Mouse (Mus musculus): ENCODE measurements at regions not wholly inside any gene's neighbourhood (a gene's known extent, or its start where the extent isn't known, plus 50 kb on each side); places are given as distances from the start of the nearest gene placed in this dataset.

GRCm38 (mm10) chr12:11631790-11632189 lies 175.9 kb downstream of the Rad51ap2 start:
- Histone ChIP-seq H3K4me2 (ENCODE audit: low read depth, low read length) (no peak overlapping the region), H3K4me3 (ENCODE audit: low read depth, low read length) (no peak overlapping the region), H3K9me3 (ENCODE audit: control insufficient read depth, low read length) (no peaks in the 10 kb centered on the region), H3K27me3 (replicated peaks; ENCODE audit: control insufficient read depth, insufficient read depth, low read length) (no peaks in the 10 kb centered on the region), H3K4me1 (ENCODE audit: control insufficient read depth, insufficient read depth, low read length) (no peaks in the 10 kb centered on the region), H3K27ac (replicated peaks; ENCODE audit: low read depth, low read length) (no peak overlapping the region), H3K36me3 (ENCODE audit: control insufficient read depth, insufficient read depth, low read length) (no peaks in the 10 kb centered on the region), H3K9ac (ENCODE audit: low read depth, low read length) (no peak overlapping the region)
- 73% methylated on average over 1 of the region's 1 CpGs for WGBS
- ATAC-seq (ENCODE audit: low read depth) (no peak), DNase-seq (ENCODE audit: low spot score) (no peak)

GRCm38 (mm10) chr12:11673281-11673680 lies 217.4 kb downstream of the Rad51ap2 start:
- no peaks in the 10 kb centered on the region for H3K9me3 ChIP-seq (ENCODE audit: control insufficient read depth, low read length)
- WGBS: 71% methylated on average over 3 of the region's 3 CpGs

GRCm38 (mm10) chr12:11694797-11695196 lies 238.9 kb downstream of the Rad51ap2 start:
- ATAC-seq (ENCODE audit: low read depth) (no peak), DNase-seq (ENCODE audit: low spot score) (no peak)
- Histone ChIP-seq H3K27me3 (replicated peaks; ENCODE audit: control insufficient read depth, insufficient read depth, low read length) (no peaks in the 10 kb centered on the region), H3K4me3 (ENCODE audit: low read depth, low read length) (no peak overlapping the region), H3K4me2 (ENCODE audit: low read depth, low read length) (no peak overlapping the region), H3K27ac (replicated peaks; ENCODE audit: low read depth, low read length) (no peak overlapping the region), H3K9ac (ENCODE audit: low read depth, low read length) (no peak overlapping the region), H3K4me1 (ENCODE audit: control insufficient read depth, insufficient read depth, low read length) (no peaks in the 10 kb centered on the region), H3K9me3 (ENCODE audit: control insufficient read depth, low read length) (peaks cover 6% of the 10 kb centered on the region; the same call in 1 of the 2 replicates), H3K36me3 (ENCODE audit: control insufficient read depth, insufficient read depth, low read length) (no peaks in the 10 kb centered on the region)
- 80% methylated on average over 3 of the region's 3 CpGs for WGBS

More at GRCm38 (mm10) chr12:11673281-11673680, 217.4 kb downstream of the Rad51ap2 start:
- Histone ChIP-seq H3K36me3 (ENCODE audit: control insufficient read depth, insufficient read depth, low read length) (no peaks in the 10 kb centered on the region), H3K4me3 (ENCODE audit: low read depth, low read length) (no peak overlapping the region), H3K4me2 (ENCODE audit: low read depth, low read length) (no peak overlapping the region), H3K4me1 (ENCODE audit: control insufficient read depth, insufficient read depth, low read length) (no peaks in the 10 kb centered on the region), H3K27ac (replicated peaks; ENCODE audit: low read depth, low read length) (no peak overlapping the region), H3K9ac (ENCODE audit: low read depth, low read length) (no peak overlapping the region), H3K27me3 (replicated peaks; ENCODE audit: control insufficient read depth, insufficient read depth, low read length) (no peaks in the 10 kb centered on the region)
- DNase-seq (ENCODE audit: low spot score) (no peak), ATAC-seq (ENCODE audit: low read depth) (no peak)

DNA sequence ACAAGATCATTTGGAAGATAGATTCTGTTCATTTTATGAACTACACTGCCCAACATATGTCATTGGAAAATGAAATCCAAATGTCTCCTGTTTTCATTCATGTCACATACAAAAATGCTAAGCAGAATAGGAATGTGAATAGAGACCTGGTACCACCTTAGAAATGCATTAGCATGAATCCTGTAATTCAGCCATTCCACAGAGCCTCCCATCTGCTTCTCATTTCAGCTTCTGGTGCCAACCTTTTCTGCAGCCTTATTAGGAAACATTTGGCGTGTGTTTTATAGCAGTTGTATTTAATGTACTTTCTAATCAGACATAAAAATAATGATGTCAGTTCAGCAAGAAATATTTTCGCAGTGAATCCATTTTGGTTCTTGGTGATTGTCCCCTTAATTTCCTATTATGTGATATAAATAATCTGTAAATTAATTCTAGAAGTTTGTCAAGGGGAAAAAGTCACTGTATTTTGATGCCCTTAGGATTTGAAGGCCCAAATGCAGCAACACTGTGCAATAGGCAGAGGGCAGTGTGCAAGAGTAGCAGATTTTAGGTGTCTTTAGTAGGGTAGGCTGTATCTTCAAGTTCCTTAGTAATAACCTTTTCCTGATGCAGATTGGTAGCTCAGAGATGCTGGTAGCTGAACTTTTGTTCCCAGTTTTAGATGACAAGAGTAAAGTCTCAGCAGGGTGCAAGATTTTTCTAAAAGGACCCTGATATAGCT lies 253.2 kb downstream of the Rad51ap2 start:
- Histone ChIP-seq H3K9ac (ENCODE audit: low read depth, low read length) (no peak overlapping the region), H3K27ac (replicated peaks; ENCODE audit: low read depth, low read length) (no peak overlapping the region), H3K9me3 (ENCODE audit: control insufficient read depth, low read length) (no peaks in the 10 kb centered on the region), H3K4me2 (ENCODE audit: low read depth, low read length) (no peak overlapping the region), H3K27me3 (replicated peaks; ENCODE audit: control insufficient read depth, insufficient read depth, low read length) (no peaks in the 10 kb centered on the region), H3K4me3 (ENCODE audit: low read depth, low read length) (no peak overlapping the region), H3K36me3 (ENCODE audit: control insufficient read depth, insufficient read depth, low read length) (no peaks in the 10 kb centered on the region), H3K4me1 (ENCODE audit: control insufficient read depth, insufficient read depth, low read length) (no peaks in the 10 kb centered on the region)
- ATAC-seq (ENCODE audit: low read depth) (no peak), DNase-seq (ENCODE audit: low spot score) (peak; percentile 43)
- WGBS: 55% methylated on average over 2 of the region's 2 CpGs

DNA sequence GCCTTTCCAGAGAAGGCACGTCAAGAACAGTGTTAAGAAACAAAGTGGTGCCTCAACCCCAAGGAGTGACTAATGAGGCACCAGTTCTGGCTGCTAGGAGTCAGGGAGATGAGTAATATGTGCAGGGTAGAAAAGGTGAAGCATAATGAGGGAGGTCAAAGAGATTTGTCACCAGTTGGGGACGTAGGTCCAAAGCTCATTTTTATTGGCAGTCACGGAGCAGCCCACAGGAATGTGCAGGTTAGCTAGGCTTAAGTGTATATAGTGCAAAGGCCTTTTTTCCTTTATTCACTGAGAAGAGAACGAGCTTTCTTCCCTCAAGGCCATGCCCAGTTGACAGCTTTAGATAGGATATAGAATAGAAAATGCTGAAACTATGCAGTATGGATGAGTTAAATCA lies 261.8 kb downstream of the Rad51ap2 start:
- ATAC-seq (ENCODE audit: low read depth) (no peak), DNase-seq (ENCODE audit: low spot score) (no peak)
- Histone ChIP-seq H3K27me3 (replicated peaks; ENCODE audit: control insufficient read depth, insufficient read depth, low read length) (no peaks in the 10 kb centered on the region), H3K9me3 (ENCODE audit: control insufficient read depth, low read length) (no peaks in the 10 kb centered on the region), H3K36me3 (ENCODE audit: control insufficient read depth, insufficient read depth, low read length) (no peaks in the 10 kb centered on the region), H3K4me3 (ENCODE audit: low read depth, low read length) (no peak overlapping the region), H3K4me1 (ENCODE audit: control insufficient read depth, insufficient read depth, low read length) (no peaks in the 10 kb centered on the region), H3K4me2 (ENCODE audit: low read depth, low read length) (no peak overlapping the region), H3K9ac (ENCODE audit: low read depth, low read length) (no peak overlapping the region), H3K27ac (replicated peaks; ENCODE audit: low read depth, low read length) (no peak overlapping the region)
- 73% methylated on average over 4 of the region's 4 CpGs for WGBS

DNA sequence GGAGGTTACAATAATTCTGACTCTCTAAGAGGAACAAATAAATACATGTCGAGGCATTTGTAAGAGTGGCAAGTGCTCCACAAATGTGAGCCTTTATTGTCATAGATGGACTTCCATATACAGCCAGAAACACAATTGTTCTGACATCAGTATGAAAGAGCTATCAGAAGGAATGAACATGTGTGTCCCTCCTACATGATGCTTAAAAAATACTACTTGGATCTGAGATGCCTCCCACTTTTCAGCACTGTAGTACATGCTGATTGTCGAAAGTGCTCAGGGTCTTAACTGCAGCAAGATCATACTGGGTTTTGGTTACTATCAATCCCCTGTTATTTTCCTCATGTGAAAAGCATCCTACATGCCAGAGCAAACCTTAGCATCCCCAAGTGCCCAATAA lies 295.6 kb downstream of the Rad51ap2 start:
- ATAC-seq (ENCODE audit: low read depth) (no peak), DNase-seq (ENCODE audit: low spot score) (no peak)
- no peak overlapping the region for H3K4me3 ChIP-seq (ENCODE audit: low read depth, low read length)
- H3K27me3 ChIP-seq (replicated peaks; ENCODE audit: control insufficient read depth, insufficient read depth, low read length): no peaks in the 10 kb centered on the region
- H3K4me2 ChIP-seq (ENCODE audit: low read depth, low read length): no peak overlapping the region
- H3K36me3 ChIP-seq (ENCODE audit: control insufficient read depth, insufficient read depth, low read length): no peaks in the 10 kb centered on the region
- 82% methylated on average over 2 of the region's 2 CpGs for WGBS
- H3K9ac ChIP-seq (ENCODE audit: low read depth, low read length): no peak overlapping the region
- H3K4me1 ChIP-seq (ENCODE audit: control insufficient read depth, insufficient read depth, low read length): no peaks in the 10 kb centered on the region
- H3K9me3 ChIP-seq (ENCODE audit: control insufficient read depth, low read length): no peaks in the 10 kb centered on the region
- H3K27ac ChIP-seq (replicated peaks; ENCODE audit: low read depth, low read length): no peak overlapping the region

DNA sequence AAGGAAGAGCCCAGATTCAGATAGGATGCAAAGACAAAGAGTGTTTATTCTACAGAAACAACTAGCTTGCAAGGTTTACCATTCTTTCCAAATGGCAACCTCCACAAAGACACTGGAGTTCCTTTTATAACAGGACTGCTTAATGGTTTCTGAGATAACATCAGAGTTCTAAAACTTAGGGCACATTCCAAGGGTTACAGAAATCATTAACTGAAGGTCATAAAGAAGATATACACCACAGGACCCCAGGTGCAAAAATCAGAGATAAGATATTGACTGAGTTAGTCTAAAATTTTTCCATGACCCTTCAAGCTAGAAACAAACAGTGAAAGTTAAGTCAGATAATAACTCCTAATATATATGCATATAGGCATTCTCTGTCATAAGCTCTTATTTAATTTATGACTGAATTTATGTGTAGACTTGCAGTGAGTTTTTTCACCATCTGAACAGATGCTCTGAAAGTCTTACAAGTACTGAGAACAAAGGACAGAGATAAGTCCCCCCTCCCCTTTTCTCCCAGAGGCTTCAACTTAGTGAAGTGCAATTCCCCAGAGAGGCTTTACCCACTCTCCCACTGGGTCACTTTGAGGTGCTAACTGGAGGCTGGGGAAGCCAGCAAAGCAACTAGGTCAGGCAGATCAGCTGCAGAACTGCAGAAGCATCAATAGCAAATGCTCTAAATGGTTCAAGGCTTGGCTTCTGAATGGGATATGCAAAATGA lies 298.5 kb downstream of the Rad51ap2 start:
- H3K4me1 ChIP-seq (ENCODE audit: control insufficient read depth, insufficient read depth, low read length): no peaks in the 10 kb centered on the region
- H3K9ac ChIP-seq (ENCODE audit: low read depth, low read length): no peak overlapping the region
- no peak overlapping the region for H3K4me2 ChIP-seq (ENCODE audit: low read depth, low read length)
- no peak overlapping the region for H3K27ac ChIP-seq (replicated peaks; ENCODE audit: low read depth, low read length)
- no peaks in the 10 kb centered on the region for H3K36me3 ChIP-seq (ENCODE audit: control insufficient read depth, insufficient read depth, low read length)
- no peak overlapping the region for H3K4me3 ChIP-seq (ENCODE audit: low read depth, low read length)
- ATAC-seq (ENCODE audit: low read depth) (0 out of 2 replicates have a peak, but pooled peaks have one; percentile 12), DNase-seq (ENCODE audit: low spot score) (peak; percentile 7)
- H3K9me3 ChIP-seq (ENCODE audit: control insufficient read depth, low read length): no peaks in the 10 kb centered on the region
- H3K27me3 ChIP-seq (replicated peaks; ENCODE audit: control insufficient read depth, insufficient read depth, low read length): no peaks in the 10 kb centered on the region

- Histone ChIP-seq H3K4me2 (ENCODE audit: low read depth, low read length) (no peak overlapping the region), H3K4me3 (ENCODE audit: low read depth, low read length) (no peak overlapping the region), H3K27ac (replicated peaks; ENCODE audit: low read depth, low read length) (no peak overlapping the region), H3K9me3 (ENCODE audit: control insufficient read depth, low read length) (no peaks in the 10 kb centered on the region), H3K4me1 (ENCODE audit: control insufficient read depth, insufficient read depth, low read length) (no peaks in the 10 kb centered on the region), H3K9ac (ENCODE audit: low read depth, low read length) (no peak overlapping the region), H3K36me3 (ENCODE audit: control insufficient read depth, insufficient read depth, low read length) (no peaks in the 10 kb centered on the region), H3K27me3 (replicated peaks; ENCODE audit: control insufficient read depth, insufficient read depth, low read length) (no peaks in the 10 kb centered on the region)
- DNase-seq (ENCODE audit: low spot score) (no peak), ATAC-seq (ENCODE audit: low read depth) (no peak)
- WGBS: 70% methylated on average over 2 of the region's 2 CpGs
These were observed 346.4 kb downstream of the Rad51ap2 start for GRCm38 (mm10) chr12:11802326-11802725.

GRCm38 (mm10) chr12:11803162-11803561 lies 347.3 kb downstream of the Rad51ap2 start:
- Histone ChIP-seq H3K27me3 (replicated peaks; ENCODE audit: control insufficient read depth, insufficient read depth, low read length) (no peaks in the 10 kb centered on the region), H3K4me3 (ENCODE audit: low read depth, low read length) (no peak overlapping the region), H3K27ac (replicated peaks; ENCODE audit: low read depth, low read length) (no peak overlapping the region), H3K4me1 (ENCODE audit: control insufficient read depth, insufficient read depth, low read length) (no peaks in the 10 kb centered on the region), H3K36me3 (ENCODE audit: control insufficient read depth, insufficient read depth, low read length) (no peaks in the 10 kb centered on the region), H3K9ac (ENCODE audit: low read depth, low read length) (no peak overlapping the region), H3K4me2 (ENCODE audit: low read depth, low read length) (no peak overlapping the region), H3K9me3 (ENCODE audit: control insufficient read depth, low read length) (no peaks in the 10 kb centered on the region)
- DNase-seq (ENCODE audit: low spot score) (no peak), ATAC-seq (ENCODE audit: low read depth) (no peak)
- 73% methylated on average over 1 of the region's 1 CpGs for WGBS

All from embryonic facial prominence, embryonic 14.5 days (tissue).